Mouse (Mus musculus) cerebellum, adult 2 months (tissue): ENCODE data around the gene Grm1.

ENCODE experiments used
- CTCF ChIP-seq: fragments of 200-500 bp; IDR thresholded peaks from 2 replicates; pipeline ENCODE4 v1.5.1; 2011; ENCODE audit warnings: low read depth, mild to moderate bottlenecking, control low read depth, low read length, moderate library complexity, borderline replicate concordance; ENCODE audit not compliant: insufficient read depth
- POLR2A ChIP-seq: fragments of 200-500 bp; IDR thresholded peaks from 2 replicates; pipeline ENCODE4 v1.6.1; 2011; ENCODE audit warnings: low read length, control low read depth, borderline replicate concordance; ENCODE audit not compliant: insufficient read depth

DNA sequence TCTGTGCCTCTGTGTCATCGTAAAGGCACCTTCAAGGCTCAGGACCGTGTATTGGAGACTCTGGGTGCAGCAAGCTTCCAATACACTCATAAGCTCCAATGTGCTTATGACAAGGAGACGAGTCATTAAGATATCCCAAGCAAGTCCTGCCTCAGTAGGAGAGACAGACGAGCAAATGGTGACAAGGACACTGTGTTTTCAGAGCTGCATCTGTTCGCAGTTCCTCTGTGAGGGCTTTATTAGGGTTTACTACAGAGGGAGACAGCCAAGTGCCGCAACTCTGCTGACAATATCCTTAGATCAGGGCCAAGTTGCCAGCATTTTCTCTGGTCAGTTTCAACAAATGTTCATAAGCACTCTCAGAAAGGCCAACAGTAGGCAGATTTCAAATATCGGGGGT is 32.8 kb downstream of the Grm1 start:
- no peak for TF ChIP-seq CTCF
- TF ChIP-seq POLR2A, result no peak
